Mouse (Mus musculus): Measurements from ENCODE around the gene Bag5.
A peak's percentile ranks its signal among the peaks of the same experiment; 100 is the strongest.
"Not testable (repeated sequence)": the region's sequence is repeated elsewhere in the genome, so short reads cannot be mapped to it uniquely, and the experiment has no call there.

Bag5 gene

GRCm38 (mm10) chr12:111734912-111735311 lies 21.9 kb upstream of the Bag5 start:
- DNase-seq: peak; percentile 59 to 62

- DNase-seq: peak; percentile 50 to 59
These were observed 19.9 kb upstream of the Bag5 start for GRCm38 (mm10) chr12:111732921-111733320.

- DNase-seq: peak; percentile 96
These were observed 19.1 kb upstream of the Bag5 start for GRCm38 (mm10) chr12:111731822-111732807.

DNA sequence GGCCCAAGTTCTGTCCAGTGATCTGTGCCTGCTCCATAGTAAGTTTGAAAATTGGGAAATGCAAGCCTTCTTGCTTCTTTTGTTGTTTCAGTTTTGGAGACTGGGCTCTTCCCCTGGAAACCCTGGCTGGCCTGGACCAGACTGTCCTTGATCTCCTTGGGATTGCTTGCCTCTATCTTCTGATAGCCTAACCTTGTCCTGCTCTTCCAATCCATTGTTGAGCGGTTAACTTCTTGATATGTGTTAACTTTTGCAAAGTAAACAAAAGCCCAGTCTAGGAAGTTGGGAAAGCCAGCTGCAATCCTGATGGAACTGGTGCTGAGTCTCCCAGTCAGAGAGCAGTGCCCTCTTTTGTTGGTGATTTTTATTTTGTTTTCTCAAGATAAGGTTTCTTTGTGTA lies 14.9 kb upstream of the Bag5 start:
- no peak for DNase-seq

- peak; percentile 42 to 58 for DNase-seq
These were observed 13.0 kb upstream of the Bag5 start for GRCm38 (mm10) chr12:111726122-111726463.

DNA sequence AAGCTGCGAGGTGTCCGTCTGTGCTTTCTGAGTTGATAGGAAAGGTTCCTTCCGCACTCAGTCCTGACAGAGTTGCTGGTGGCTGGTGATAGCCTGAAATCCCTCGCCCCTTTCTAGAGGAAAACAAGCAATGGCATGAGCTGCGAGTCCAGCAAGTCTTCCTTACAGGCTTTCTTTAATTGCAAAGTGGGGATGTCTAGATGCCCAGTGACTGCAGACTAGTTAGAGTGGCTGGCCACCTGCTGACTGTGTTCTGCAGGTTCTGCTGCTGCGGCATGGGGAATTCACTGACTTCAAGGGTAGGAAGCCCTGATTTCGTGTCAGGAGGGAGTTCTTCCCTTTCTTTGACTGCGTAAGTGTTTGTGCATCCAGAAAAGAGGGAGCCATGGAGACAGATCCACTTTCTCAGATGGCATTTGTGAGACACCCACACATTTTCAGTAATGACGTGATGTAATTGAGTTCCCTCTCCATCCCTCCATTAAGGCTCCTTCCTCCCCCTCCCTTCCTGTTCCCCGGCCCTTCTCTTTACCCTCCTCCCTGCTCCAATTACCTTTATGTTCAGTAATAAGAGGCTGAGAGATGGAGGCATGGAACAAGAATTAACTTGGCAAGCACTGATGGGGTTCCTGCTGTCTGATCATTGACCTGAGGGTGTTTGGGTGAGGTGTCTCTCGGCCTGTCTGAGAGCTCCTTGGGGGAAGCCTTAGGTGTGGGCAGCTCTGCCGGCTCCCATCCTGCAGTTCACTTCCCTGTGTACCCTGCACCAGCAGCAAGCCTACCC lies 12.5 kb upstream of the Bag5 start:
- DNase-seq: peak in 1 of 2 experiments; percentile 67

DNA sequence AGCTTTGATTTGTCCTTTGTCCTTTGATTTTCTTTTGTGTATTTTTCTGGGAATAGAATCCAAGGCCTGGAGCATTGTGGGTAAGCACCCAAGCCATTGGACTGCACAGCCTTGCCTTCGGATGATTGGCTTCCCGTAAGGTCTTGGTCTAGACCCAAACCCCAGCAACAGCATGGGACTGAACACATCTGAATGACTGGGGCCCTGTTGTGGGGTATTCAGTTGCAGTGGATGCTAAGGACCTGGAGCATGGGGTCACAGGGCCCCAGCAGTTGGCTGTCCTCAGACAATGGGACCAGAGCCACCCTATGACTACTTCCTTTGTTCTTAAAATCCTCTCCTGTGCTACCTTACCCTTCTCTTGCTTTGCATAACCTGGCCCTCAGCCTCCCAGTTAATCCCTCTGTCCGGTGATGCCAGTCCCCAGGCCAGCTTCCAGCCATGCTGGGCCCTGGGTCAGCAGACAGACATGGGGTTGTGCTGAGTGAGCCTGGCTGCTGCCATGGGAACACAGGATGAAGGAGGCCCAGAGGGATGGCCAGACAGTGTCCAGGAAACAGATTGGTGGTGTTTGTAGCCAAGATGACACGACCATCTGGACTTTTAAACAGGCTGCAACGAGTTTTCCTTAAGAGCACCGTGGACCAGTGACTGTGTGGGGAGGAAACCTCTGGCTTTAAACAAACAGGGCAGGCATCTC lies 11.7 kb upstream of the Bag5 start:
- peak; percentile 84 to 90 for DNase-seq

DNA sequence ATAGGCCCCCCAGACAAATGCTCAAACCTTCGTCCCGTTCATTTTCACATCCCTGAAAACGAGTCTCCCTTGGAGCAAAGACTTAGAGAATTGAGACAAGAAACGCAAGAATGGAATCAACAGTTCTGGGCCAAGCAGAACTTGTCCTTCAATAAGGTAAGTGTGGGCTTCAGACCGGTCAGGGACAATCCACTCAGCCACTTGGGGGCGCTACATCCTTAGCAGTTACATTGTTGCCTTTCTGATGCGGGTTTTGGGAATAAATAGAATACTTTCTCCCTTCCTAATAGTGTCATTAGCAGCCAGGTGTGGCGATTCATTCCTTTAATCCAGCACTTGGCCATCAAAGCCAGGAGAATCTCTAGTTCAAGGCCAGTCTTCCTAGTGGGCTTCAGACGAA lies 9.6 kb upstream of the Bag5 start:
- DNase-seq: peak; percentile 84 to 92

DNA sequence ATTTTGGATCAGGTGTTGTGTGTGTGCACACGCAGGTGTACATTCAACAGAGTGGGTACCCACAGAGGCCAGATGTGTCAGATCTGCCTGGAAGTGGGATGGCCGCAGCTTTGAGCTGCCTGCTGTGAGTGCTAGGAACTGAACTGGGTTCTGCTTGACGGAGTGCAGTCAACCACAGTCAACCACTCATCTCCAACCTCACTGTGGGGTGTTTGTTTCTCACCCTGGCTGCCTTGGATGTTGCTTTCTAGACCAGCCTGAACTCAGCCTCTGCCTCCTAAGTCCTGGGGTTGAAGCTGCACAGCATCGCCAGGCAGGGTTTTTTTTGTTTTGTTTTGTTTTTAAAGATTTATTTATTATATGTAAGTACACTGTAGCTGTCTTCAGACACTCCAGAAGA lies 7.2 kb upstream of the Bag5 start:
- DNase-seq: no peak

GRCm38 (mm10) chr12:111718656-111719055 lies 5.6 kb upstream of the Bag5 start:
- DNase-seq: peak; percentile 72 to 80

DNA sequence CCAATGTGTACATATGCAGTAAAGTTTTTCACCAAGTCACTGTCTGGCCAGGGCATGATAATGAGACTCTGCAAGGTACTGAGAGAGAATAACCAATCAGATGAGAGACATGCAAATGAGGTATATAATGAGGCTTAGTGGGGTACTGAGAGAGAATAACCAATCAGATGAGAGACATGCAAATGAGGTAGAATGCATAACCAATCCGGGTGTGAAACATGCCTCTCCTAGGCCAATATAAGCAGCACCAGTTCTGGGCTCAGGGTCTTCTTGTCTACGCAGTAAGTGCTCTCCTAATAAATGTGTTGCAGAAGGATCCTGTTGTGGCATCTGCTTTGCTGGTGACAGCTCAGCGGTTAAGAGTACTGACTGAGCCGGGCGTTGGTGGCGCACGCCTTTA lies 3.4 kb upstream of the Bag5 start:
- no peak for DNase-seq

DNA sequence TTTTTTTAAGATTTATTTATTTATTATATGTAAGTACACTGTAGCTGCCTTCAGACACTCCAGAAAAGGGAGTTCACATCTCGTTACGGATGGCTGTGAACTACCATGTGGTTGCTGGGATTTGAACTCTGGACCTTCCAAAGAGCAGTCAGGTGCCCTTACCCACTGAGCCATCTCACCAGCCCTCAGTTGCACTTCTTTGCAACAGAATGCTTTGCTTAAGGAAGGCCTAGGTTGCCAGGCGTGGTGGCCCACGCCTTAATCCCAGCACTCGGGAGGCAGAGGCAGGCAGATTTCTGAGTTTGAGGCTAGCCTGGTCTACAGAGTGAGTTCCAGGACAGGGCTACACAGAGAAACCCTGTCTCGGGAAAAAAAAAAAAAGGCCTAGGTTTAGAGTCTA lies 823 bp upstream of the Bag5 start:
- not testable (repeated sequence) for DNase-seq

DNA sequence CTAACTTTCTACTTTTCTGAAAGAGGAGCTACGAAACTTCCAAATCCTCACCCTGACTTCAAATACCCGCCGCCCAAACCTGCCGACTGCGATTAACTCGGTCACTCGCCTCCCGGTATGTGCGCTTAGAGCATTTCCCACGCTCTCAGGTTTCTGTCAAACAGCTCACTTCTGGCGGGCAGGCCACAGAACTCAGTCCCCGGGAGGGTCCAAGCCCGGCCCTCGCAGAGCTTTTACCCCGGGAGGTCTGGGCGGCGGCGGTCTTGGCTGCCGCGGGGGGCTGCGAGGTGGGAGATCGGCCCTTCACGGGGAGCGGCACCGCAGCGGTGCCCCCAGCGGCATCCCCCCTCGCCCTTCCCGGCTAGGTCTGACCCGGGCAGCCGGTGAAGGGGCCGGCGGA lies 581 bp downstream of the Bag5 start:
- DNase-seq: peak; percentile 50 to 57

- no peak for DNase-seq
These were observed 3.0 kb downstream of the Bag5 start for GRCm38 (mm10) chr12:111710091-111710490.

GRCm38 (mm10) chr12:111708181-111708580 lies 4.9 kb downstream of the Bag5 start:
- peak; percentile 59 to 66 for DNase-seq

DNA sequence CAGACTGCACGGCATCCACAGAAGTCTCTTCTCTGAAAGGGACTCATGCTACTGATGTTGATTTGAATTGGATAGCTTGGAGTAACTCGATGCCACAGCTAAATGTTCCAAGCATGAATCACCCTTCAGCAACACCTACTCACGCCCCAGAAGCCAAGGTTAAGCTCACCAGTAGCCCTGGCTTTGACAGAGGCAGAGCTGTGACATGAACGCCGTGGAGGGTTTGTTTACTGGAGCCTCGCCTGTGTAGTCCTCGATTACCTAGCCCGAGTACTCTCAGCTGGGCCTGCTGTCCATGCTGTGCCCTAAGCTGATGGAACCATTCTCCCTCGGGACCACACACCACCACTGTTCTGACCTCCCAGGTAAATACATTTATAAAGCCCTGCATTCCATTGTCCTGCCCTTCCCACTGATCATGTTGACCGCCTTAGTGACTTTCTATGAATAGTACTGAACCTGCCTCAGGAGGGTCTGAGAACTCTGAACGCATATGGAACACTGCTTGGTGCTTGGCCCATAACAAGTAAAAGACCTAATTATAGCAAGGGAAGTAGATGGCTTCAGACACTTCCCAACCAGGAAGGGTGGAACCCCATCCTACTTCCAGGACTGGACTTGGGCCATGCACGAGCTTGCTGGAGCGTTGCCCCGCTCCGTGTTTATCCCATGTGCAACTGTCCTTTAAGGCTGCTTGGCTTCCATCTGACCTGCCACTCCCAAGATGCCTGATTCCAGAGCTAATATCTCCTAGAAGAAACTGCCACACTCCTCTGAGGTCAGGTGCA lies 7.7 kb downstream of the Bag5 start:
- peak in 1 of 2 experiments; percentile 41 for DNase-seq

GRCm38 (mm10) chr12:111704609-111705008 lies 8.4 kb downstream of the Bag5 start:
- DNase-seq: peak; percentile 53 to 59

- DNase-seq: no peak
These were observed 9.8 kb downstream of the Bag5 start for GRCm38 (mm10) chr12:111703301-111703700.

DNA sequence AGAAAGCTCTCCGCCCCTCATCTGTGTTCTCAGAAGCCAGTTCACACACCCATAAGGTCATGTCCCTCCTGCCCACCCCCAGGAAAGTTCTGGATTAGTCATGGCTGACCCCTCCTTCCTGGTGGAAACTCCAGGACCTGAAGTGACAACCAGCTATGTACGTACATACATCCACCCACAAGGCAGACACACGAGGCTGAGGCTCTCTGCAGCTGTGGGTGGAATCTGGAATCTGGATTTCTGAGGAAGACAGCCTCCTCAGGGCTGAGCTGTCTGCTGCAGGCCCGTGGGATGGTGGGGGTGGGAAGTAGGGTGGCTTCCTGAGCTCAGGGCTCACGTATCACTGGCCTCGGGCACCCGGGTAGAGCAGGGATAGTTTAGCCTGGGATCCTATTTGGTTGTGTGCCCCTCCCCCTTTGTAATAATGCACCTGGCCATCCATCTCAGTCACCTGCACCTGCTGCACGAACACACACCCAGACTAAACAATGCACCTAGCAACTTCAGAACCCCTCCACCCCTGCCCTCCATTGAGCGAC lies 12.1 kb downstream of the Bag5 start:
- DNase-seq: no peak

GRCm38 (mm10) chr12:111699542-111699941 lies 13.5 kb downstream of the Bag5 start:
- no peak for DNase-seq

GRCm38 (mm10) chr12:111698346-111698913 lies 14.6 kb downstream of the Bag5 start:
- peak; percentile 90 to 91 for DNase-seq

GRCm38 (mm10) chr12:111697708-111698107 lies 15.3 kb downstream of the Bag5 start:
- no peak for DNase-seq
